Mouse (Mus musculus) cortical plate, adult 2 months (tissue): ENCODE data around the gene Hist1h4n.
A peak's percentile ranks its signal among the peaks of the same experiment; 100 is the strongest.

Experiments
- CTCF ChIP-seq: fragments of 200-500 bp; IDR thresholded peaks from 2 replicates; pipeline ENCODE4 v1.5.1; 2011; ENCODE audit warnings: mild to moderate bottlenecking, control low read depth, low read length; ENCODE audit not compliant: insufficient read depth; ENCODE audit errors: extremely low read depth
- POLR2A ChIP-seq: fragments of 200-500 bp; IDR thresholded peaks from 2 replicates; pipeline ENCODE4 v1.6.1; 2011; ENCODE audit warnings: mild to moderate bottlenecking, low read length, control low read depth; ENCODE audit not compliant: insufficient read depth; ENCODE audit errors: extremely low read depth

DNA sequence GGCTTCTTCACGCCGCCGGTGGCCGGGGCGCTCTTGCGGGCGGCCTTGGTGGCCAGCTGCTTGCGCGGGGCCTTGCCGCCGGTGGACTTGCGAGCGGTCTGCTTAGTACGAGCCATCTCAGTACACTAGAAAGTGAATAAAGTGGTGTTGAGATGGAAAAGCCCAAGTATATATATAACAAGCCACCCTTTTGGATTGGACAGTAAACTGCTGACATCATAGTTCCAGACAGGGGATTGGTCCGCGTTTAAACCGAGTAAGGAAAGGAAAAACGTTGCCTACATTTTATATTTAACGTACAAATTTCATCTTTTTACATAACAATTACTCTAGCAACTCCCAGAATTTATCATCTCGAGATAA lies 48.8 kb downstream of the Hist1h4n start, which contains the start of gene Hist1h3i:
- TF ChIP-seq CTCF (no peak), POLR2A (peak; percentile 68)
